Mouse (Mus musculus) neural tube, embryonic 14.5 days (tissue): ENCODE results near the gene Mettl3. TPM values are rescaled to one million over a fixed set of nuclear protein-coding genes. Genes with fewer than 3 reads are reported as not detected.

Experiments used
- ATAC-seq: fragments of 200-750 bp; cut with Nextera tagmentation; 2 replicates; pipeline ENCODE4 v1.8.0; 2017; ENCODE audit warnings: low read depth, mild to moderate bottlenecking, moderate TSS enrichment, moderate library complexity
- H3K27ac ChIP-seq: fragments of 300-500 bp; sonication (generic); 2 replicates; pipeline ENCODE4 v1.5.1; 2014; ENCODE audit warnings: low read depth, mild to moderate bottlenecking, control low read depth, low read length, moderate library complexity, mixed read lengths
- H3K27me3 ChIP-seq: fragments of 300-500 bp; sonication (generic); 2 replicates; pipeline ENCODE4 v1.6.1; 2014; ENCODE audit warnings: low read length; ENCODE audit not compliant: control insufficient read depth, insufficient read depth
- H3K36me3 ChIP-seq: fragments of 300-500 bp; sonication (generic); 2 replicates; pipeline ENCODE4 v1.6.1; 2014; ENCODE audit warnings: low read length, mixed read lengths; ENCODE audit not compliant: control insufficient read depth, insufficient read depth
- H3K4me1 ChIP-seq: fragments of 300-500 bp; sonication (generic); 2 replicates; pipeline ENCODE4 v1.6.1; 2014; ENCODE audit warnings: low read length; ENCODE audit not compliant: control insufficient read depth, insufficient read depth
- H3K4me2 ChIP-seq: fragments of 300-500 bp; sonication (generic); 2 replicates; pipeline ENCODE4 v1.6.1; 2014; ENCODE audit warnings: mild to moderate bottlenecking, low read depth, low read length, control low read depth
- H3K4me3 ChIP-seq: fragments of 300-500 bp; sonication (generic); 2 replicates; pipeline ENCODE4 v1.5.1; 2014; ENCODE audit warnings: low read depth, low read length, control low read depth, mixed read lengths
- H3K9ac ChIP-seq: fragments of 300-500 bp; sonication (generic); replicated peaks from 2 replicates; pipeline ENCODE4 v1.6.1; 2014; ENCODE audit warnings: low read depth, mild to moderate bottlenecking, control low read depth, low read length, mixed read lengths
- H3K9me3 ChIP-seq: fragments of 300-500 bp; sonication (generic); 2 replicates; pipeline ENCODE4 v1.6.1; 2016; ENCODE audit warnings: low read length; ENCODE audit not compliant: control insufficient read depth
- WGBS: fragments of 180-500 bp; shearing (Covaris S2); extraction: QIAGEN DNeasy Blood & Tissue Kit; methylation state at CpG from one replicate; pipeline ENCODE4 v1.1.7; 2014; 5-methylcytosine and 5-hydroxymethylcytosine counted together
- polyA plus RNA-seq: library from polyadenylated mRNA; unstranded; fragments of >200 nt; fragmentation: Nextera tagmentation; extraction: Ambion mirVana; gene quantifications from 2 replicates; pipeline ENCODE4 v1.2.1, GENCODE M21; 2014

The Mettl3 gene
- polyA plus RNA-seq = 41.1 and 42.5 TPM in 2 replicates

DNA sequence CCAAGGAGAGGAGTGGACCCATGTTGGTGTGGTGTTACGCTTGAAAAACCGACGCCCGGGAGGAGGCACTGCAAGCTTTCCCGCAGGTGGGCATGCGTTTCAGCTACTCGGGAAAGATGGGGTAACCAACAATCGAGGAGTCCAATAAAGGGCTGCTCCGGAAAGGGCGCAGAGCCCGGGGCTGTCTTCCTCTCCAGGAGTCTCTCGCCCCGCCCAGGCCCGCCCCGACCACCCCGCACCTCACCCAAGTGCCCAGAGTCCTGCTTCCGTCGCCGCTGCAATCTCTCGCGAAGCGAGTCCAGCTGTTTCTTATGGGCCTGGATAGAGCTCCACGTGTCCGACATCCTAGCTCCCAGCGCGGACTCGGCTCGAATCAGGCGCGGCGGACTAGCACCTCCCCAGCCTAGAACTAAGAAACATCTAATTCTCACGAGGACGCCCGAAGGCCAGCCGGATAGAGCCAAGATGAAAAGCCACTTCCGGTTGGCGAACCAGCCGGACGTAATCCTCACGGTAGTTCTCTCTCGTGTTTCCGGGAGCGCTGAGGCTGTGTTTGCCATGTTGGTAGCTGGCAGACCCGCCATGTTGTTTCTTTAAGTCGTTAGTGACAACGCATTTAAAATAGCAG is at the start of gene Mettl3:
Gene Mettl3, minus strand, starts transcription at position 485 of the 628 bp plus-strand sequence.
- Histone ChIP-seq H3K4me2 (peak within 1 kb of the TSS; percentile 68), H3K4me1 (peaks cover 3% of the 10 kb centered on the region; the same call in 1 of the 2 replicates), H3K4me3 (peak within 1 kb of the TSS; percentile 53), H3K9ac (peak within 1 kb of the TSS; percentile 64), H3K36me3 (peaks cover 11% of the 10 kb centered on the region; the same call in 1 of the 2 replicates), H3K27me3 (no peaks in the 10 kb centered on the region), H3K27ac (peak within 1 kb of the TSS; percentile 89), H3K9me3 (no peaks in the 10 kb centered on the region)
- peak; percentile 96 for ATAC-seq
- under 1% methylated on average over 46 of the region's 46 CpGs for WGBS

DNA sequence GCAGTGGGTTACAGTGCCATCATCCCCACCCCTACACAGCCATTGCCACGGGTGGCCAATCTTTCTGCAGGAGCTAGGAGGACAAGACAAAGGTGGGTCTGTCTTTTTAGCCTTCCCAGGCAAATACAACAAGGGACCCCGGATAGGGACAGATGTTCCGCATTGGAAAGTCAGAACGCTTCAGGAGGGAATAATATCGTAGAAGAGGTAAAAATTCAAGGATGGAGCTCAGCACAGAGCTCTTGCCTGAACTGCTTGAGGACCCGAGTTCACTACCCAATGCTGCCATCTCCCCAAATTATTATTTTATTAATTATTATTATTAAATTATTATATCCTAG is 34.6 kb upstream of the Mettl3 start:
- no peak for ATAC-seq

DNA sequence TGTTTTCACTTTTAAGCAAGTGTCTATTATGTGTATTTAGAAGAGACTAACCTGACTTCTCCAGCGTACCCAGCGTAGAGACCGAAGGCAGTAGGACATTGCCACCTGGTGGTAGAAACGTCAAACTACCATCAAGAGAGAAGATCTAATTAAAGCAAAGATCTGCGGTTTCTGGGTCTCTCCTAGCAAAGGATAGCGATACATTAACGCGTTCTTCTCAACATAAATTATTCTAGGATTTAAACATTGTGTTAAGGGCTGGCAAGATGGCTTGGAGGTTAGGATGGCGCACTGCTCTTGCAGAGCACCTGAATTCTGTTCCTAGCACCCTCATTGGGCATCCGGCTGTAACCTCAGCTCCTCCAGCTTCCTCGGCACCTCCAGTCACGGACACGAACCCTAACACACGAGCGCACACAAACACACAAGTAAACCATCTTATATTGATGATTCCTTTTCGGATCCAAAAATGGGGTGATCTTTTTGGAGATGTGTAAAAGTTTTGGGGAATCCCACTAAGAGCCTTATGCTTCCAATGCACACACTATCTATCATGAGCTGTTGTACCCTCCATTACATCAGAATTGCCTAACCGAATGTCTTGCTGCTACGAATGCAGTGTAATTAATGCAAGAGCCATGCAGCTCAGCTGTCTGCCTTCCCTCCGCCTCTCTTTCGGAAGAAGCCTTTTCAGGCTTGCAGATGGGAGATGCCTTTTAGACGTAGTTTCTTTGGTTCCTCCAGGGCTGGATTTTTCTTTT is 34.0 kb upstream of the Mettl3 start:
- peak overlapping the region; percentile 20 for H3K4me3 ChIP-seq
- 20% methylated on average over 21 of the region's 21 CpGs for WGBS
- peak overlapping the region; percentile 32; the same call in 1 of the 2 replicates for H3K9ac ChIP-seq
- no peaks in the 10 kb centered on the region for H3K27me3 ChIP-seq
- peak; percentile 79 for ATAC-seq
- no peaks in the 10 kb centered on the region for H3K4me1 ChIP-seq
- H3K36me3 ChIP-seq = no peaks in the 10 kb centered on the region
- no peaks in the 10 kb centered on the region for H3K9me3 ChIP-seq
- H3K4me2 ChIP-seq = peak overlapping the region; percentile 42
- peak overlapping the region; percentile 63 for H3K27ac ChIP-seq

More for the DNA sequence above, 34.6 kb upstream of the Mettl3 start:
- 68% methylated on average over 6 of the region's 6 CpGs for WGBS
- H3K4me2 ChIP-seq = peak overlapping the region; percentile 42
- no peaks in the 10 kb centered on the region for H3K9me3 ChIP-seq
- H3K4me1 ChIP-seq = no peaks in the 10 kb centered on the region
- H3K4me3 ChIP-seq = peak overlapping the region; percentile 20
- H3K9ac ChIP-seq = peak overlapping the region; percentile 32; the same call in 1 of the 2 replicates
- H3K36me3 ChIP-seq = no peaks in the 10 kb centered on the region
- H3K27me3 ChIP-seq = no peaks in the 10 kb centered on the region
- H3K27ac ChIP-seq = peak overlapping the region; percentile 63

DNA sequence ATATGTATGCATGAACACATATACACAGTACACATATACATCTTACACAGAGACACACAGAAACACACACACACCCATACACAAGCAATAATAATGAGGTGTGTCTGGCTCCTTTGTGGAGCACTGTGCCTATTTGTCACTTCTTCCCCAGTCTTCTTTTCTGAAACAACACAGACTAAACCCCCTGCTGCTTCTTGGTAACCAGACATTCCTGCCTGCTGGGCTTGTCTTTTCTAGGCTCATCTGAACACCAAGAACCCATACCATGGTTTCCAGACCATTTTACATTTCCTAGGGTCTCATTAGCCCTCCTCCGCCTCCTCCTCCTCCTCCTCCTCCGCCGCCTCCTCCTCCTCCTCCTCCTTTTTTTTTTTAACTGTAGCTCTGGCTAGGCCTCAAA is 27.2 kb upstream of the Mettl3 start:
- no peak for ATAC-seq
- H3K4me3 ChIP-seq = no peak overlapping the region
- no peaks in the 10 kb centered on the region for H3K9me3 ChIP-seq
- H3K9ac ChIP-seq = no peak overlapping the region
- no peak overlapping the region for H3K4me2 ChIP-seq
- H3K27ac ChIP-seq = no peak overlapping the region
- 57% methylated on average over 1 of the region's 3 CpGs for WGBS
- H3K36me3 ChIP-seq = no peaks in the 10 kb centered on the region
- 0 out of 2 replicates have a peak, but pooled peaks cover 3% of the 10 kb centered on the region for H3K4me1 ChIP-seq
- no peaks in the 10 kb centered on the region for H3K27me3 ChIP-seq

DNA sequence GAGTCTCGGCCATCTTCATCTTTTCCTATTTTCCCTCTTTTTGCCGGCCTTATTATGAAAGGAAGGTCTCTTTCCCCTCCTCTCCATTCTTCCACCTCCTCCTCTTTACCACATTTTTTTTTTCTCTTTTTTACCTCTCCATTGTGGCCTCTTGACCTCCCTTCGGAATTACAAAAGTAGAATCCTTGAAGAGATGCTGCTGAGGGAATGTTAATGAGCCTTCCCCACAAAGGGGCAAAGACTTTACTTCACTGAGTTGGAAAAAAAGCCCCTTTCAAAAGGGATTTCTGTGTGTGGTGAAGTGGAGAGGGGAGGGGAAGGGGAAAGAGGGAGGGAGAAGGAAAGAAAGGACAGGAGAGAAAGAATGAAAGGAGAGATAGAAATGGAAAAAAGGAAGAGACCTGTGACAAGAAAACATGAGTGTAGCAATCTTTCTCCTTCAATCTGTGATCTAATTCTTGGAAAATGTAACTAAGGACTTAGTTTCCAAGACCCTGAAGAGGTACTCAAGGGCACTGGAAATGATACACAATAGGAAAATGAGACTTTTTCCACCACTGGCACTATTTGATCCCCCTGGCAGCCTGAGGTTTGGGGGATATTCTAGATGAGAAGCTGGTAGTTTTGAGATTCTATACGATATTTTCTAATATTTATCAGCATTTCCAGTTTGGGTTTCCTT is 26.3 kb upstream of the Mettl3 start:
- no peak overlapping the region for H3K4me2 ChIP-seq
- H3K9me3 ChIP-seq = no peaks in the 10 kb centered on the region
- H3K27ac ChIP-seq = no peak overlapping the region; the same call in 1 of the 2 replicates
- no peak for ATAC-seq
- no peak overlapping the region for H3K4me3 ChIP-seq
- H3K27me3 ChIP-seq = no peaks in the 10 kb centered on the region
- H3K4me1 ChIP-seq = 0 out of 2 replicates have a peak, but pooled peaks cover 7% of the 10 kb centered on the region
- H3K9ac ChIP-seq = no peak overlapping the region
- H3K36me3 ChIP-seq = no peaks in the 10 kb centered on the region
- 7% methylated on average over 4 of the region's 4 CpGs for WGBS

DNA sequence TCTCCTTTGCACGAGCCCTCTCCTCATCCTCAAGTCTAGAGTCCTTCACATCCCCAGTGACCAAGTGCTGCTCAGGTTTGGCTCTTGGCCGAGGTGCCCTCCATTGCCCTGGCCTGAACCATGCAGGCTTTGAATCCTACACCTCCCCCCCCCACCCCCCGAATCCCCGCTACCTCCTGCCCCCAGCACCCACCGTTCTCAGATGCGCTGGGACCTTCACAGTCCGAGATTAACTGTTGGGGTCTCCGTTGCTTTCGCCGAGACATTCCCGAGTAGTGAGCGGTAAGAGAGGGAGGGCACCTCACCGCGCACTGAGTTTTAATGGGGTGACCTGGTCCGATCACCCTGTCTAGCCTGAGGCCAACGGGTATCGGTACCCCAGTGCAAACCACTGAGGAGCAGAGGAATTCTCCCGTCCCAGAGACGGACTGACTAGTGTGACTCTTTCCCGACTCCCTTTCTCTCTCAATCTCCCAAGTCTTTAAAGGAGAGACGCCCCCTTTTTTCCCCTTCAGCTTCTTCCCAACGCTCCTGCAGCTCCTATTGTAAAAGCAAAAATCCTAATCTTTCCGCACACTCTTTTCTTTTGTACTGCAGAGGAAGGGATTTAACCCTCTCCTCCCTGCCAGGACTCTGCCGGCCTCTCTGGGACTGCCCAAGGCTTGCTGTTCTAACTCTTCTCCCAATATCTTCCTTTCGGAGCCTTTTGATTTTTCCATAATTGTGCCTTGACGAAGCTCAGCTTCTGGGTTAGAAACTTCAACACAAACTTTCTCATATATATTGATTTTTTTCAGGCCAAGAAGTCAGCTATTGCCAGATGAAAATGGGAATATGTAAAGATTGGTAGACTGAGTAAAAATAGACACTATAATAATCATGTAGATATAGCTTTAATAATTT is 23.2 kb upstream of the Mettl3 start, which contains the start of gene Sall2:
Gene Sall2, minus strand, starts transcription at position 853 of the 903 bp plus-strand sequence.
- under 1% methylated on average over 26 of the region's 26 CpGs for WGBS
- Histone ChIP-seq H3K36me3 (no peaks in the 10 kb centered on the region), H3K27ac (peak within 1 kb of the TSS; percentile 72), H3K4me3 (peak within 1 kb of the TSS; percentile 43), H3K9ac (peak within 1 kb of the TSS; percentile 54), H3K4me1 (0 out of 2 replicates have a peak, but pooled peaks cover 7% of the 10 kb centered on the region), H3K9me3 (no peaks in the 10 kb centered on the region), H3K27me3 (no peaks in the 10 kb centered on the region), H3K4me2 (peak within 1 kb of the TSS; percentile 92)
- ATAC-seq = peak; percentile 77

DNA sequence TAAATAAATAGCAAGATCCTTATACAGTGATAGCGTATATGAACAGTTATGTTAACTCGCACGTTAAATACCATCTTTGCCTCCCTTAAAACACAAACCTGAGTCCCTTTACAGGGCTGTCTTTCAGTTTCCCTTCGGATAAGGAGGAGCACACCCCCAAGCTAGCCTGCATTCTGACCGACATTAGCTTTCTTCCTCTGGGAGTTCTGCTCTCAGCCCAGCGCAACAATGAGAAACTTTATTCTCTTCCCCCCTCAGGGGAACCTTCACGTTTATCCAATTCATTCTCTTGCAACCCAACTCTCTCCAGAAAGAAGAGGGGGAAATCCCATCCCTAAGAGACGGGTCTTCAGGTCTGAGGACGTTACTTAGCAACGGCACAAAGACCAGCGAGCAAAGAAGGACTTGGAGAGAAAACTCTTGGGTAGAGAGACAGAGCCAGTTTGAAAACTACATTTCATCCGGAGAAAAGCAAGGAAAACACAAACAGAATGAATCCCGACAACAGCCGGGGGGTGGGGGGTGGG is 22.5 kb upstream of the Mettl3 start:
- Histone ChIP-seq H3K36me3 (no peaks in the 10 kb centered on the region), H3K27ac (peak overlapping the region; percentile 72), H3K9me3 (no peaks in the 10 kb centered on the region), H3K27me3 (no peaks in the 10 kb centered on the region), H3K4me2 (peak overlapping the region; percentile 92), H3K9ac (peak overlapping the region; percentile 54; the same call in 1 of the 2 replicates), H3K4me3 (peak overlapping the region; percentile 43), H3K4me1 (0 out of 2 replicates have a peak, but pooled peaks cover 7% of the 10 kb centered on the region)
- ATAC-seq = peak; percentile 70
- 2% methylated on average over 14 of the region's 14 CpGs for WGBS

DNA sequence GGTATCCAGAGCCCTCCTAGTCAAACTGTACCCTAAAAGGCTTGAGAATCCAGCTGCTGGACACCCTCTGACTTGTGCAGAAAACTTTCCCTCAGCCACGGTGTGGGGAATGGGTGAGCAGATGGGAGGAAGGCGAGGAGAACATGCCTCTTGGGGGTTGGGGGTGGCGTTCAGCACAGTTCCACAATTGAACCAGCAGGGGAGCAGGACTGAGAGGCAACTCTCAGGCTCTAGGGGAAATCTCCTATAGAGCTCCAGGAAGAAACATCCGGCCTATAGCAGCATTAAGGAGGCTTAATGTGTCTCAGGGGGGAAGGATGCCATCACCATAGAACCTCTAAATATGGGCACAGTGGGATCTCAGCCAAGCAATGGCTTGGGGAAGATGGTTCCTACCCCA is 21.0 kb upstream of the Mettl3 start:
- no peaks in the 10 kb centered on the region for H3K9me3 ChIP-seq
- no peak overlapping the region for H3K4me3 ChIP-seq
- ATAC-seq = peak; percentile 47; the same call in 1 of the 2 replicates
- H3K36me3 ChIP-seq = no peaks in the 10 kb centered on the region
- 3% methylated on average over 4 of the region's 4 CpGs for WGBS
- H3K4me1 ChIP-seq = 0 out of 2 replicates have a peak, but pooled peaks cover 7% of the 10 kb centered on the region
- H3K27me3 ChIP-seq = no peaks in the 10 kb centered on the region
- H3K9ac ChIP-seq = no peak overlapping the region
- peak overlapping the region; percentile 92; the same call in 1 of the 2 replicates for H3K4me2 ChIP-seq
- H3K27ac ChIP-seq = peak overlapping the region; percentile 30; the same call in 1 of the 2 replicates
